Mouse (Mus musculus) myocyte (in vitro differentiated cells): ENCODE results near the gene Mrgbp.

ENCODE experiments used
- CEBPB ChIP-seq: IDR thresholded peaks from 2 replicates; pipeline ENCODE4 v1.6.1; 2011; ENCODE audit warnings: mild to moderate bottlenecking, moderate library complexity; ENCODE audit not compliant: poor library complexity, insufficient read depth, severe bottlenecking
- E2F4 ChIP-seq: IDR thresholded peaks from one replicate; pipeline ENCODE4 v1.6.1; 2011; ENCODE audit warnings: mild to moderate bottlenecking, control low read depth, moderate library complexity; ENCODE audit not compliant: insufficient read depth
- MAX ChIP-seq: IDR thresholded peaks from one replicate; pipeline ENCODE4 v1.6.1; 2011; ENCODE audit warnings: low read depth, mild to moderate bottlenecking, control low read depth
- MYOG ChIP-seq, 3 experiments: IDR thresholded peaks; one replicate each; pipeline ENCODE4 v1.6.1; 2011; ENCODE audit warnings: control low read depth in 2 of 3, low read depth in 2 of 3, mild to moderate bottlenecking in 2 of 3; ENCODE audit not compliant: insufficient read length in 2 of 3, control insufficient read depth in 1 of 3, insufficient read depth in 1 of 3
- POLR2A ChIP-seq: IDR thresholded peaks from one replicate; pipeline ENCODE4 v1.6.1; 2011; ENCODE audit warnings: low read depth, mild to moderate bottlenecking, control low read depth, moderate library complexity; ENCODE audit not compliant: insufficient read length
- POLR2AphosphoS2 ChIP-seq: IDR thresholded peaks from one replicate; pipeline ENCODE4 v1.6.1; 2011; ENCODE audit warnings: low read depth, control low read depth; ENCODE audit not compliant: insufficient read length
- REST ChIP-seq: IDR thresholded peaks from one replicate; pipeline ENCODE4 v1.6.1; 2011; ENCODE audit warnings: mild to moderate bottlenecking, control low read depth, moderate library complexity; ENCODE audit not compliant: insufficient read depth, insufficient read length
- SRF ChIP-seq: IDR thresholded peaks from one replicate; pipeline ENCODE4 v1.6.1; 2011; ENCODE audit warnings: low read depth; ENCODE audit not compliant: control insufficient read depth, insufficient read length
- TCF12 ChIP-seq: IDR thresholded peaks from one replicate; pipeline ENCODE4 v1.6.1; 2011; ENCODE audit warnings: mild to moderate bottlenecking, control low read depth; ENCODE audit not compliant: poor library complexity, insufficient read depth, severe bottlenecking
- TCF3 ChIP-seq: IDR thresholded peaks from one replicate; pipeline ENCODE4 v1.6.1; 2011; ENCODE audit warnings: low read depth, control low read depth; ENCODE audit not compliant: insufficient read length
- USF1 ChIP-seq: IDR thresholded peaks from one replicate; pipeline ENCODE4 v1.6.1; 2011; ENCODE audit warnings: low read depth, mild to moderate bottlenecking, control low read depth, moderate library complexity

GRCm38 (mm10) chr2:180543675-180544074 lies 37.4 kb upstream of the Mrgbp start:
- TF ChIP-seq POLR2A (no peak), USF1 (no peak), TCF12 (no peak), CEBPB (no peak), MAX (no peak), E2F4 (no peak), SRF (no peak), MYOG (IDR thresholded peaks at IDR 0.05; ENCODE audit: control insufficient read depth in 1 of 3, insufficient read depth in 1 of 3, insufficient read length in 2 of 3, low read depth in 2 of 3) (no peak), TCF3 (no peak), REST (no peak), POLR2AphosphoS2 (no peak)
